Mouse (Mus musculus) CH12.LX (cell line): ENCODE measurements around the gene E4f1. TPM values are rescaled to one million over a fixed set of nuclear protein-coding genes. Genes with fewer than 3 reads are reported as not detected.
A peak's percentile ranks its signal among the peaks of the same experiment; 100 is the strongest.

Experiments used
- DNase-seq: peaks from one replicate; pipeline ENCODE4 v3.0.0-alpha.2; 2013; ENCODE audit errors: extremely low read depth
- H3K27ac ChIP-seq: 2 replicates; pipeline ENCODE4 v1.5.1; 2012; ENCODE audit warnings: low read depth, mild to moderate bottlenecking, control low read depth, moderate library complexity; ENCODE audit not compliant: insufficient read depth
- H3K27me3 ChIP-seq: replicated peaks from 2 replicates; pipeline ENCODE3; 2012; ENCODE audit warnings: inconsistent platforms
- H3K36me3 ChIP-seq, 2 experiments: replicated peaks in 1 of 2; 2 replicates each; pipeline versions ENCODE3 to v1.6.1; 2012; ENCODE audit warnings: inconsistent platforms in 1 of 2, low read length in 1 of 2, mild to moderate bottlenecking in 1 of 2, mixed read lengths in 1 of 2, moderate library complexity in 1 of 2; ENCODE audit not compliant: control insufficient read depth in 1 of 2, insufficient read depth in 1 of 2
- H3K4me1 ChIP-seq, 2 experiments: 2 replicates each; pipeline ENCODE4 v1.6.1; 2012; ENCODE audit warnings: inconsistent platforms in 1 of 2, moderate library complexity in 1 of 2; ENCODE audit not compliant: insufficient read depth in 2 of 2, control insufficient read depth in 1 of 2
- H3K4me2 ChIP-seq: 2 replicates; pipeline ENCODE4 v1.6.1; 2012; ENCODE audit warnings: low read depth, mild to moderate bottlenecking, control low read depth; ENCODE audit not compliant: poor library complexity, insufficient read depth, severe bottlenecking
- H3K4me3 ChIP-seq, 3 experiments: fragments of 150-350 bp in 1 of 3; sonication (generic) in 1 of 3; replicated peaks in 1 of 3; 2 replicates each; pipeline versions ENCODE3 to v1.5.1; 2011 to 2012; ENCODE audit warnings: low read depth in 2 of 3, low read length in 2 of 3, mild to moderate bottlenecking in 2 of 3, moderate library complexity in 2 of 3, control low read depth in 1 of 3, improper control_type of control experiment in 1 of 3, inconsistent platforms in 1 of 3, mixed read lengths in 1 of 3; ENCODE audit not compliant: poor library complexity in 1 of 3
- H3K79me2 ChIP-seq: replicated peaks from 2 replicates; pipeline ENCODE4 v1.6.1; 2012; ENCODE audit warnings: mild to moderate bottlenecking, moderate library complexity; ENCODE audit not compliant: control insufficient read depth, poor library complexity, insufficient read depth, severe bottlenecking; ENCODE audit errors: extremely low read depth
- H3K9ac ChIP-seq: 2 replicates; pipeline ENCODE4 v1.6.1; 2012; ENCODE audit warnings: low read depth, mild to moderate bottlenecking, control low read depth, moderate library complexity; ENCODE audit not compliant: insufficient read depth
- H3K9me3 ChIP-seq: replicated peaks from 2 replicates; pipeline ENCODE3; 2012; ENCODE audit warnings: low read length, inconsistent platforms, mixed read lengths
- E2F4 ChIP-seq: IDR thresholded peaks from 2 replicates; pipeline ENCODE4 v1.6.1; 2011; ENCODE audit warnings: low read depth, low read length, improper control_type of control experiment; ENCODE audit not compliant: insufficient replicate concordance
- ETS1 ChIP-seq: conservative IDR thresholded peaks from 2 replicates; pipeline ENCODE4 v1.6.1; 2012; ENCODE audit warnings: low read depth, mild to moderate bottlenecking, inconsistent platforms, low read length, improper control_type of control experiment, moderate library complexity
- IRF4 ChIP-seq: IDR thresholded peaks from 2 replicates; pipeline ENCODE4 v1.6.1; 2014; ENCODE audit warnings: low read depth, mild to moderate bottlenecking, inconsistent platforms, low read length, improper control_type of control experiment
- JUND ChIP-seq: conservative IDR thresholded peaks from 2 replicates; pipeline ENCODE4 v1.6.1; 2011; ENCODE audit warnings: low read depth, low read length, improper control_type of control experiment
- MAFK ChIP-seq: IDR thresholded peaks from 2 replicates; pipeline ENCODE4 v1.6.1; 2011; ENCODE audit warnings: low read length, improper control_type of control experiment; ENCODE audit not compliant: insufficient replicate concordance
- MAX ChIP-seq: IDR thresholded peaks from 2 replicates; pipeline ENCODE4 v1.6.1; 2011; ENCODE audit warnings: low read length, improper control_type of control experiment
- PAX5 ChIP-seq: IDR thresholded peaks from 2 replicates; pipeline ENCODE4 v1.6.1; 2012; ENCODE audit warnings: low read length, inconsistent platforms, mixed read lengths
- POLR2A ChIP-seq: IDR thresholded peaks from 2 replicates; pipeline ENCODE4 v1.6.1; 2011; ENCODE audit warnings: low read depth, mild to moderate bottlenecking, improper control_type of control experiment, low read length
- POLR2AphosphoS2 ChIP-seq: IDR thresholded peaks from 2 replicates; pipeline ENCODE4 v1.6.1; 2011; ENCODE audit warnings: low read depth, low read length, improper control_type of control experiment
- SMC3 ChIP-seq: IDR thresholded peaks from 2 replicates; pipeline ENCODE4 v1.6.1; 2011; ENCODE audit warnings: low read depth, low read length, improper control_type of control experiment
- UBTF ChIP-seq: IDR thresholded peaks from 2 replicates; pipeline ENCODE4 v1.6.1; 2012; ENCODE audit warnings: low read depth, mild to moderate bottlenecking, inconsistent platforms, low read length, improper control_type of control experiment, moderate library complexity
- USF1 ChIP-seq: IDR thresholded peaks from 2 replicates; pipeline ENCODE4 v1.6.1; 2014; ENCODE audit warnings: low read depth, mild to moderate bottlenecking, inconsistent platforms, low read length, improper control_type of control experiment
- ZNF384 ChIP-seq: IDR thresholded peaks from 2 replicates; pipeline ENCODE4 v1.6.1; 2012; ENCODE audit warnings: low read depth, low read length, improper control_type of control experiment, inconsistent platforms
- dilution Hi-C: fragments of 300-500 bp; cut with MboI; formaldehyde crosslinking; loops from 2 replicates; pipeline ENCODE4 v1.14.3; 2020; ENCODE audit warnings: low sequenced_read_pairs; ENCODE audit not compliant: extremely low pct_unique_long_range_greater_than_20kb, extremely low pct_ligation_motif_present
- in situ Hi-C: fragments of 300-500 bp; cut with MboI; formaldehyde crosslinking; loops from 3 replicates; pipeline ENCODE4 v1.14.3; 2019; ENCODE audit warnings: low sequenced_read_pairs, low pct_ligation_motif_present, low pct_unique_long_range_greater_than_20kb, mixed read lengths
- polyA plus RNA-seq: library from polyadenylated mRNA; unstranded; fragments of >175 nt; gene quantifications from 2 replicates; pipeline ENCODE4 v1.2.1, GENCODE M21; 2012; ENCODE audit warnings: low read depth; ENCODE audit not compliant: insufficient read length
- total RNA-seq, 2 experiments: library from RNA; depleted of rRNA; stranded (reverse); fragments of 300-350 nt in 1 of 2; fragments of >200 nt in 1 of 2; gene quantifications; 2 replicates each; pipeline ENCODE4 v1.2.3; 2012 to 2014

The E4f1 gene
- total and polyA plus RNA-seq, 3 experiments, result 10.2 to 22.7 (median 16.2) TPM

DNA sequence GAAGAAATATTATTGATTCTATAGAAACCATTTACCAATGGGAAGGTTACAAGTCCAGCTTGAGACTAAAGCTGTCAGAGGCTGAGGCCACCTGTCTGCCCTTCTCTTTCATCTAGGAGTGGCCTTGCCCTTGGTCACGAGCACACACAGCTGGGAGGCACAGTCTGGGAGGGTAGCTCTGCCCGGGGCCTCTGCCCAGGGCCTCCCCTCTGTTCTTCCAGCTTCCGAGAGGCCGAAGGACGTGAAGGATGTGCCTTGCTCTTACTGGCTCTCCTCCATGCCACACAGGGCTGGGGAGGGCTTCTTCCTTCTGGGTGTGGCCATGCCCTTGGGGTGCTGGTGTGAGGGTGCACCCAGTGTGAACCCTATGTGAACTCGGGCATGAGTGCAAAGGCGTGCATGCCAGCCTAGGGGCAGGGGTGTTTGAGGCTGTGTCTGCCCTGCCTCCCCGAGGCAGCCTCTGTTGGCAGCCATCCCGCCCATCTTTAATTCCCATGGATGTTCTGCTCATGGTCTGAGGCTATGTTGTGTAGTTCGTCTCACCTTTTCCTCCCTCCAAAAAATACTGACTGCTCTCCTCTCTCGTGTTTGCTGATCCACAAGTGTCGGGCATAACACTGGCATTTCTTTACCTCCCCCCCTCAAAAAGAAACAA, 37.8 kb upstream of the E4f1 start:
- TF ChIP-seq IRF4 (no peak), JUND (no peak), MAFK (no peak), MAX (no peak), USF1 (no peak), ZNF384 (no peak), POLR2AphosphoS2 (no peak), SMC3 (no peak), UBTF (no peak)
- in situ Hi-C loops, result no loop called here
- H3K9me3 ChIP-seq, result no peaks in the 10 kb centered on the region

DNA sequence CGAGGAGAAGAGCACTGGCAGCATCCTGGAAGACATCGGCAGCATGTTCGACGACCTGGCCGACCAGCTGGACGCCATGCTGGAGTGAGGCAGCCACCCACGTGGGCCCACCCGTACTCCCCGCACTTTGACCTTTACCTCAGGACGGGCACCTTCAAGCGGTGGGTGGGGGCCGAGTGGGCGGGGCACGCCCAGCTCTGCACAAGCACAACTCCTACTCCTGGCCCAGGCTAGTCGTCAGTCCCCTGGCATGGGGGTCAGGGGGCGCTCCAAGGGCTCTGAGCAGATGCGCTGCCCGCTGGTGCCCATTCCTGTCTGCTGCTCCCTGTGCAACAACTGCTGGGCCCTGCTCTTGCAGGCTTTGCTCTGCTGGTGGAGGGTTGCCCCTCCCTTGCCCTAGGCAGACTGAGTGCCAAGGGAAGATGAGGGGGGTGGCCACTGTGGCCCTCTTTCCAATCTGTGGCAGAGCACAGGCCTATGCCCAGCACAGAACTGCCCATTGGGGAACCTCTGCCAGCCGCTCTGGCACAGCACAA, 37.1 kb upstream of the E4f1 start:
- in situ Hi-C loops, result no loop called here
- TF ChIP-seq POLR2A (0 out of 2 replicates have a peak, but pooled peaks have one; percentile 2), E2F4 (no peak)
- TF ChIP-seq, all 38 proteins: peak for 1
- H3K79me2 ChIP-seq, result no peaks in the 10 kb centered on the region
- no peaks in the 10 kb centered on the region for H3K9me3 ChIP-seq
- no peak for DNase-seq
- no peak overlapping the region for H3K4me3 ChIP-seq
- no peak overlapping the region for H3K9ac ChIP-seq
- dilution Hi-C loops, result no loop called here
- no peaks in the 10 kb centered on the region for H3K4me1 ChIP-seq
- H3K27me3 ChIP-seq, result no peaks in the 10 kb centered on the region
- peaks cover 71 to 93% of the 10 kb centered on the region in 2 experiments for H3K36me3 ChIP-seq
- H3K4me2 ChIP-seq, result no peak overlapping the region
- no peak overlapping the region for H3K27ac ChIP-seq

More for the DNA sequence above, 37.8 kb upstream of the E4f1 start:
- Histone ChIP-seq H3K4me2 (no peak overlapping the region), H3K36me3 (peaks cover 77 to 99% of the 10 kb centered on the region in 2 experiments), H3K4me3 (no peak overlapping the region), H3K4me1 (no peaks in the 10 kb centered on the region), H3K79me2 (no peaks in the 10 kb centered on the region), H3K9ac (no peak overlapping the region), H3K27me3 (no peaks in the 10 kb centered on the region), H3K27ac (no peak overlapping the region)
- dilution Hi-C loops, result no loop called here
- no peak for DNase-seq

DNA sequence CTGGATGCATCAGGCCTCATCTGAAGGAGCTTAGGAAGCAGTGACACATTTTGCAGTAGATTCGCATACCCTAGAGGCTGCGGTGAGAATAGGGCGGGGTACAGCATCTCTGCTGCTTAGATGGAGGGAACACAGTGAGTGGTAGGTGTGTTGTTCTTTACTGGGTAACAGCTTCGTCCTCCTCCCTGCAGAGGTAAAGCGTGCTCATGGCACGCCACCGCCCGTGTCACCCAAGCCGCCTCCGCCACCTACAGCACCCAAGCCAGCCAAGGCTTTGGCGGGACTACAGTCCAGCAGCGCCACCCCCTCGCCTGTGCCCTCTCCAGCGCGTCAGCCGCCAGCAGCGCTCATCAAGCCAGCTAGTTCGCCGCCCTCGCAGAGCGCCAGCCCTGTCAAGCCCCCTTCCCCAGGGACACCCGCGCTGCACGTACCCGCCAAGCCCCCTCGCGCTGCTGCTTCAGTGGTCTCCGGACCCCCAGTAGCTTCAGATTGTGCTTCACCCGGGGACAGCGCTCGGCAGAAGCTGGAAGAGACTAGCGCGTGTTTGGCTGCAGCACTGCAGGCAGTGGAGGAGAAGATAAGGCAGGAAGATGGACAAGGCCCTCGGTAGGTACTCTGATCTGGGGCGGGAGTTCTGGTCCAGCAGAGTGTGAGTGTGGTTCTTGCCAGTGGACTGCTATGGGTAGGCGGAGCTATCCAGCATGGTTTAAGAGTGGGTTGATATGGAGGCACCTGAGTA, 36.4 kb upstream of the E4f1 start:
- no peak overlapping the region for H3K4me2 ChIP-seq
- no peak overlapping the region for H3K9ac ChIP-seq
- dilution Hi-C loops (no loop called here), in situ Hi-C loops (no loop called here)
- no peaks in the 10 kb centered on the region for H3K27me3 ChIP-seq
- H3K27ac ChIP-seq, result no peak overlapping the region
- no peaks in the 10 kb centered on the region for H3K4me1 ChIP-seq
- H3K9me3 ChIP-seq, result no peaks in the 10 kb centered on the region
- DNase-seq, result no peak
- TF ChIP-seq POLR2A (0 out of 2 replicates have a peak, but pooled peaks have one; percentile 6), ETS1 (no peak), ZNF384 (no peak), PAX5 (no peak)
- H3K79me2 ChIP-seq, result no peaks in the 10 kb centered on the region
- H3K4me3 ChIP-seq, result no peak overlapping the region
- H3K36me3 ChIP-seq, result peaks cover 64 to 86% of the 10 kb centered on the region in 2 experiments
